Mouse (Mus musculus) neural tube, embryonic 11.5 days (tissue): ENCODE data around the gene Me1. TPM values are rescaled to one million over a fixed set of nuclear protein-coding genes. Genes with fewer than 3 reads are reported as not detected.

Experiments used
- ATAC-seq: fragments of 200-750 bp; cut with Nextera tagmentation; 2 replicates; pipeline ENCODE4 v1.8.0; 2017; ENCODE audit warnings: moderate number of reproducible peaks, mild to moderate bottlenecking, moderate TSS enrichment, moderate library complexity; ENCODE audit not compliant: insufficient read depth, low FRiP score, low TSS enrichment
- DNase-seq: peaks from one replicate; pipeline ENCODE4 v3.0.0-alpha.2; 2015; ENCODE audit warnings: low spot score
- H3K27ac ChIP-seq: fragments of 300-500 bp; sonication (generic); 2 replicates; pipeline ENCODE4 v1.5.1; 2014; ENCODE audit warnings: low read depth, mild to moderate bottlenecking, low read length
- H3K27me3 ChIP-seq: fragments of 300-500 bp; sonication (generic); 2 replicates; pipeline ENCODE4 v1.6.1; 2014; ENCODE audit warnings: mild to moderate bottlenecking, low read length, mixed read lengths; ENCODE audit not compliant: control insufficient read depth, insufficient read depth
- H3K36me3 ChIP-seq: fragments of 300-500 bp; sonication (generic); 2 replicates; pipeline ENCODE4 v1.6.1; 2014; ENCODE audit warnings: mild to moderate bottlenecking, low read length, moderate library complexity, mixed read lengths; ENCODE audit not compliant: control insufficient read depth, insufficient read depth
- H3K4me1 ChIP-seq: fragments of 300-500 bp; sonication (generic); 2 replicates; pipeline ENCODE4 v1.6.1; 2014; ENCODE audit warnings: low read length, mixed read lengths; ENCODE audit not compliant: control insufficient read depth, insufficient read depth
- H3K4me2 ChIP-seq: fragments of 300-500 bp; sonication (generic); 2 replicates; pipeline ENCODE4 v1.6.1; 2014; ENCODE audit warnings: low read depth, mild to moderate bottlenecking, moderate library complexity
- H3K4me3 ChIP-seq: fragments of 300-500 bp; sonication (generic); 2 replicates; pipeline ENCODE4 v1.5.1; 2014; ENCODE audit warnings: low read depth, low read length
- H3K9ac ChIP-seq: fragments of 300-500 bp; sonication (generic); 2 replicates; pipeline ENCODE4 v1.6.1; 2014; ENCODE audit warnings: mild to moderate bottlenecking, low read length
- H3K9me3 ChIP-seq: fragments of 300-500 bp; sonication (generic); 2 replicates; pipeline ENCODE4 v1.6.1; 2016; ENCODE audit warnings: low read length; ENCODE audit not compliant: control insufficient read depth
- WGBS: fragments of 180-500 bp; shearing (Covaris S2); extraction: QIAGEN DNeasy Blood & Tissue Kit; methylation state at CpG from one replicate; pipeline ENCODE4 v1.1.7; 2014; 5-methylcytosine and 5-hydroxymethylcytosine counted together
- polyA plus RNA-seq: library from polyadenylated mRNA; unstranded; fragments of >200 nt; fragmentation: Nextera tagmentation; extraction: Ambion mirVana; gene quantifications from 2 replicates; pipeline ENCODE4 v1.2.1, GENCODE M21; 2014

The Me1 gene
- polyA plus RNA-seq, 1 experiment from 2014 or later: 15.8 TPM

GRCm38 (mm10) chr9:86716540-86716939 is 20.8 kb upstream of the Me1 start:
- Histone ChIP-seq H3K4me1 (no peaks in the 10 kb centered on the region), H3K4me3 (no peak overlapping the region), H3K27me3 (no peaks in the 10 kb centered on the region), H3K9me3 (no peaks in the 10 kb centered on the region), H3K27ac (no peak overlapping the region), H3K4me2 (no peak overlapping the region), H3K36me3 (no peaks in the 10 kb centered on the region), H3K9ac (no peak overlapping the region)
- ATAC-seq (no peak), DNase-seq (no peak)
- 59% methylated on average over 2 of the region's 2 CpGs for WGBS

- Histone ChIP-seq H3K36me3 (no peaks in the 10 kb centered on the region), H3K4me1 (no peaks in the 10 kb centered on the region), H3K4me2 (no peak overlapping the region), H3K27me3 (no peaks in the 10 kb centered on the region), H3K4me3 (no peak overlapping the region), H3K27ac (no peak overlapping the region), H3K9me3 (no peaks in the 10 kb centered on the region), H3K9ac (no peak overlapping the region)
- 87% methylated on average over 3 of the region's 3 CpGs for WGBS
- ATAC-seq (no peak), DNase-seq (no peak)
These were observed 18.3 kb upstream of the Me1 start for GRCm38 (mm10) chr9:86714089-86714488.

- H3K4me3 ChIP-seq: no peak overlapping the region
- H3K27ac ChIP-seq: no peak overlapping the region
- no peaks in the 10 kb centered on the region for H3K9me3 ChIP-seq
- no peaks in the 10 kb centered on the region for H3K36me3 ChIP-seq
- no peak overlapping the region for H3K9ac ChIP-seq
- ATAC-seq (no peak), DNase-seq (no peak)
- H3K27me3 ChIP-seq: no peaks in the 10 kb centered on the region
- no peak overlapping the region for H3K4me2 ChIP-seq
- no peaks in the 10 kb centered on the region for H3K4me1 ChIP-seq
- 80% methylated on average over 2 of the region's 2 CpGs for WGBS
These were observed 16.9 kb upstream of the Me1 start for GRCm38 (mm10) chr9:86712648-86713047.

- Histone ChIP-seq H3K27ac (no peak overlapping the region), H3K27me3 (no peaks in the 10 kb centered on the region), H3K9ac (no peak overlapping the region), H3K4me1 (no peaks in the 10 kb centered on the region), H3K4me3 (no peak overlapping the region), H3K36me3 (no peaks in the 10 kb centered on the region), H3K9me3 (no peaks in the 10 kb centered on the region), H3K4me2 (no peak overlapping the region)
- no peak for ATAC-seq
- 82% methylated on average over 2 of the region's 2 CpGs for WGBS
- DNase-seq: no peak
These were observed 14.4 kb upstream of the Me1 start for GRCm38 (mm10) chr9:86710091-86710634.

GRCm38 (mm10) chr9:86708921-86709320 is 13.2 kb upstream of the Me1 start:
- DNase-seq: no peak
- Histone ChIP-seq H3K4me2 (no peak overlapping the region), H3K36me3 (no peaks in the 10 kb centered on the region), H3K4me3 (no peak overlapping the region), H3K4me1 (no peaks in the 10 kb centered on the region), H3K9ac (no peak overlapping the region), H3K27ac (no peak overlapping the region), H3K27me3 (no peaks in the 10 kb centered on the region), H3K9me3 (no peaks in the 10 kb centered on the region)
- WGBS: 70% methylated on average over 6 of the region's 6 CpGs
- no peak for ATAC-seq

GRCm38 (mm10) chr9:86707431-86707830 is 11.7 kb upstream of the Me1 start:
- DNase-seq: no peak
- no peaks in the 10 kb centered on the region for H3K4me1 ChIP-seq
- ATAC-seq: no peak
- H3K4me2 ChIP-seq: no peak overlapping the region
- H3K36me3 ChIP-seq: no peaks in the 10 kb centered on the region
- H3K4me3 ChIP-seq: no peak overlapping the region
- H3K27me3 ChIP-seq: no peaks in the 10 kb centered on the region
- H3K27ac ChIP-seq: no peak overlapping the region
- no peaks in the 10 kb centered on the region for H3K9me3 ChIP-seq
- WGBS: 75% methylated on average over 1 of the region's 1 CpGs
- no peak overlapping the region for H3K9ac ChIP-seq

- no peaks in the 10 kb centered on the region for H3K4me1 ChIP-seq
- ATAC-seq: no peak
- H3K9me3 ChIP-seq: no peaks in the 10 kb centered on the region
- H3K36me3 ChIP-seq: no peaks in the 10 kb centered on the region
- no peak overlapping the region for H3K27ac ChIP-seq
- no peak overlapping the region for H3K4me2 ChIP-seq
- no peak for DNase-seq
- H3K4me3 ChIP-seq: no peak overlapping the region
- H3K9ac ChIP-seq: no peak overlapping the region
- 18% methylated on average over 2 of the region's 2 CpGs for WGBS
- H3K27me3 ChIP-seq: no peaks in the 10 kb centered on the region
These were observed 6.1 kb upstream of the Me1 start for GRCm38 (mm10) chr9:86701844-86702243.

GRCm38 (mm10) chr9:86701264-86701663 is 5.5 kb upstream of the Me1 start:
- ATAC-seq: no peak
- WGBS: 42% methylated on average over 5 of the region's 5 CpGs
- no peak for DNase-seq

GRCm38 (mm10) chr9:86695199-86695817 is 445 bp downstream of the Me1 start:
- Histone ChIP-seq H3K9ac (peak overlapping the region; percentile 77), H3K36me3 (no peaks in the 10 kb centered on the region), H3K4me1 (no peaks in the 10 kb centered on the region), H3K4me2 (peak overlapping the region; percentile 87), H3K4me3 (peak overlapping the region; percentile 74), H3K9me3 (no peaks in the 10 kb centered on the region), H3K27ac (no peak overlapping the region), H3K27me3 (no peaks in the 10 kb centered on the region)
- peak; percentile 79 for ATAC-seq
- DNase-seq: peak; percentile 58
- WGBS: 1% methylated on average over 39 of the region's 56 CpGs

More at GRCm38 (mm10) chr9:86701264-86701663, 5.5 kb upstream of the Me1 start:
- no peaks in the 10 kb centered on the region for H3K27me3 ChIP-seq
- no peaks in the 10 kb centered on the region for H3K9me3 ChIP-seq
- H3K4me1 ChIP-seq: no peaks in the 10 kb centered on the region
- H3K4me2 ChIP-seq: no peak overlapping the region
- no peaks in the 10 kb centered on the region for H3K36me3 ChIP-seq
- H3K9ac ChIP-seq: no peak overlapping the region
- no peak overlapping the region for H3K4me3 ChIP-seq
- H3K27ac ChIP-seq: no peak overlapping the region
